Mouse (Mus musculus) limb, embryonic 14.5 days (tissue): ENCODE data around the gene Rer1. TPM values are rescaled to one million over a fixed set of nuclear protein-coding genes. Genes with fewer than 3 reads are reported as not detected.

Experiments used
- ATAC-seq: fragments of 200-750 bp; cut with Nextera tagmentation; 2 replicates; pipeline ENCODE4 v1.8.0; 2017; ENCODE audit warnings: low read depth, moderate number of reproducible peaks, moderate TSS enrichment; ENCODE audit not compliant: low FRiP score
- DNase-seq: peaks from one replicate; pipeline ENCODE4 v3.0.0-alpha.2; 2015; ENCODE audit warnings: low spot score
- H3K27ac ChIP-seq: fragments of 300-500 bp; sonication (generic); replicated peaks from 2 replicates; pipeline ENCODE4 v1.5.1; 2014; ENCODE audit warnings: low read depth, mild to moderate bottlenecking, low read length, moderate library complexity, mixed read lengths
- H3K27me3 ChIP-seq: fragments of 300-500 bp; sonication (generic); 2 replicates; pipeline ENCODE4 v1.6.1; 2014; ENCODE audit warnings: low read length, mixed read lengths; ENCODE audit not compliant: control insufficient read depth, insufficient read depth
- H3K36me3 ChIP-seq: fragments of 300-500 bp; sonication (generic); 2 replicates; pipeline ENCODE4 v1.6.1; 2014; ENCODE audit warnings: mild to moderate bottlenecking, low read length, moderate library complexity, mixed read lengths; ENCODE audit not compliant: control insufficient read depth, insufficient read depth
- H3K4me1 ChIP-seq: fragments of 300-500 bp; sonication (generic); 2 replicates; pipeline ENCODE4 v1.6.1; 2014; ENCODE audit warnings: antibody characterized with exemption, low read length, mixed read lengths; ENCODE audit not compliant: control insufficient read depth, insufficient read depth
- H3K4me2 ChIP-seq: fragments of 300-500 bp; sonication (generic); replicated peaks from 2 replicates; pipeline ENCODE4 v1.6.1; 2014; ENCODE audit warnings: low read depth, mild to moderate bottlenecking, low read length, moderate library complexity; ENCODE audit not compliant: severe bottlenecking
- H3K4me3 ChIP-seq: fragments of 300-500 bp; sonication (generic); replicated peaks from 2 replicates; pipeline ENCODE4 v1.5.1; 2014; ENCODE audit warnings: low read length
- H3K9ac ChIP-seq: fragments of 300-500 bp; sonication (generic); 2 replicates; pipeline ENCODE4 v1.6.1; 2014; ENCODE audit warnings: mild to moderate bottlenecking, low read depth, low read length, moderate library complexity; ENCODE audit not compliant: severe bottlenecking
- H3K9me3 ChIP-seq: fragments of 300-500 bp; sonication (generic); 2 replicates; pipeline ENCODE4 v1.6.1; 2016; ENCODE audit warnings: low read length; ENCODE audit not compliant: control insufficient read depth
- POLR2A ChIP-seq: fragments of 200-500 bp; IDR thresholded peaks from 2 replicates; pipeline ENCODE4 v1.8.0; 2012; ENCODE audit warnings: inconsistent platforms, mild to moderate bottlenecking, moderate library complexity, borderline replicate concordance; ENCODE audit not compliant: insufficient read depth, insufficient read length; ENCODE audit errors: extremely low read depth
- WGBS: fragments of 180-500 bp; shearing (Covaris S2); extraction: QIAGEN DNeasy Blood & Tissue Kit; methylation state at CpG from one replicate; pipeline ENCODE4 v1.1.7; 2014; 5-methylcytosine and 5-hydroxymethylcytosine counted together
- polyA plus RNA-seq, 2 experiments: library from polyadenylated mRNA; depleted of rRNA in 1 of 2; stranded (reverse) in 1 of 2; unstranded in 1 of 2; fragments of >200 nt; fragmentation: Nextera tagmentation in 1 of 2; extraction: Ambion mirVana in 1 of 2; gene quantifications; 2 replicates each; pipeline versions ENCODE4 v1.2.1 to v1.2.3; 2012 to 2014

Gene Rer1
- polyA plus RNA-seq, 2 experiments: 129 to 175 TPM

DNA sequence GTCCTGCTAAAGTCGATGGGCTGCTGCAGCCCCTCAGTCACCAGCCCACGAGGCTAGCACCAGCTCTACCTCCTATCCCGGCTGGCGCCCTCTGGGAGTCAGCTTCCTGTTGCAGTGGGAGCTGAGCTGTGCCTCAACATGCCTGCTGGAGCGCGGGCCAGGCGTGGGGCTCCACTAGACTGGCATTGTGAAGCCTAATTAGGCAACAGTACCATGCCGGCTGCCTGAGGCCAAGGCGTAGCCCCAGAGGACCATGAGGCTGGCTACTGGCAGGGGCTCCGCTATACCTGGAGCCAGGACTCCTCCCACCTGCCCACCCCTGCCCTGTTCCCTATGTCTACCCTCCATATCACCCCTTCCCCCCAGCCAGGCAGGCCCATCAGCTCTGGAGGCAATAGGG is 29.5 kb downstream of the Rer1 start, which contains the start of gene Plch2:
Gene Plch2 (minus strand): TSS at position 61 of the 400 bp plus-strand sequence.
- no peak within 1 kb of the TSS for H3K4me3 ChIP-seq
- H3K9me3 ChIP-seq: no peaks in the 10 kb centered on the region
- H3K27me3 ChIP-seq: no peaks in the 10 kb centered on the region
- no peak within 1 kb of the TSS for H3K9ac ChIP-seq
- no peak within 1 kb of the TSS; the same call in 1 of the 2 replicates for H3K27ac ChIP-seq
- TF ChIP-seq POLR2A: no peak
- 0 out of 2 replicates have a peak, but pooled peaks have one; percentile 16 for ATAC-seq
- 54% methylated on average over 10 of the region's 10 CpGs for WGBS
- H3K36me3 ChIP-seq: no peaks in the 10 kb centered on the region
- H3K4me2 ChIP-seq: 0 out of 2 replicates have a peak within 1 kb of the TSS, but pooled peaks have one; percentile 15
- no peak for DNase-seq
- peaks cover 11% of the 10 kb centered on the region for H3K4me1 ChIP-seq

GRCm38 (mm10) chr4:155050116-155050515 is 36.1 kb downstream of the Rer1 start:
- Histone ChIP-seq H3K27ac (no peak overlapping the region), H3K9me3 (no peaks in the 10 kb centered on the region), H3K9ac (no peak overlapping the region), H3K4me1 (no peaks in the 10 kb centered on the region), H3K4me3 (no peak overlapping the region), H3K36me3 (no peaks in the 10 kb centered on the region), H3K4me2 (no peak overlapping the region), H3K27me3 (0 out of 2 replicates have a peak, but pooled peaks cover 2% of the 10 kb centered on the region)
- no peak for TF ChIP-seq POLR2A
- 60% methylated on average over 7 of the region's 7 CpGs for WGBS
- ATAC-seq (no peak), DNase-seq (no peak)

- peaks cover 36% of the 10 kb centered on the region for H3K27me3 ChIP-seq
- no peaks in the 10 kb centered on the region for H3K36me3 ChIP-seq
- no peak for DNase-seq
- no peak for TF ChIP-seq POLR2A
- WGBS: 80% methylated on average over 14 of the region's 14 CpGs
- no peak overlapping the region for H3K4me3 ChIP-seq
- no peak overlapping the region for H3K9ac ChIP-seq
- ATAC-seq: no peak
- no peaks in the 10 kb centered on the region for H3K4me1 ChIP-seq
- H3K4me2 ChIP-seq: no peak overlapping the region
- no peak overlapping the region for H3K27ac ChIP-seq
- H3K9me3 ChIP-seq: no peaks in the 10 kb centered on the region
Observed at GRCm38 (mm10) chr4:155046636-155047035, 39.5 kb downstream of the Rer1 start.

- DNase-seq: no peak
- peak overlapping the region; percentile 46 for H3K9ac ChIP-seq
- peak overlapping the region; percentile 64 for H3K4me2 ChIP-seq
- no peak for TF ChIP-seq POLR2A
- peak overlapping the region; percentile 37 for H3K4me3 ChIP-seq
- under 1% methylated on average over 24 of the region's 25 CpGs for WGBS
- H3K9me3 ChIP-seq: no peaks in the 10 kb centered on the region
- no peaks in the 10 kb centered on the region for H3K4me1 ChIP-seq
- no peak overlapping the region for H3K27ac ChIP-seq
- no peaks in the 10 kb centered on the region for H3K36me3 ChIP-seq
- H3K27me3 ChIP-seq: peaks cover 52% of the 10 kb centered on the region
- ATAC-seq: no peak
Observed at GRCm38 (mm10) chr4:155043289-155043625, 42.9 kb downstream of the Rer1 start.

DNA sequence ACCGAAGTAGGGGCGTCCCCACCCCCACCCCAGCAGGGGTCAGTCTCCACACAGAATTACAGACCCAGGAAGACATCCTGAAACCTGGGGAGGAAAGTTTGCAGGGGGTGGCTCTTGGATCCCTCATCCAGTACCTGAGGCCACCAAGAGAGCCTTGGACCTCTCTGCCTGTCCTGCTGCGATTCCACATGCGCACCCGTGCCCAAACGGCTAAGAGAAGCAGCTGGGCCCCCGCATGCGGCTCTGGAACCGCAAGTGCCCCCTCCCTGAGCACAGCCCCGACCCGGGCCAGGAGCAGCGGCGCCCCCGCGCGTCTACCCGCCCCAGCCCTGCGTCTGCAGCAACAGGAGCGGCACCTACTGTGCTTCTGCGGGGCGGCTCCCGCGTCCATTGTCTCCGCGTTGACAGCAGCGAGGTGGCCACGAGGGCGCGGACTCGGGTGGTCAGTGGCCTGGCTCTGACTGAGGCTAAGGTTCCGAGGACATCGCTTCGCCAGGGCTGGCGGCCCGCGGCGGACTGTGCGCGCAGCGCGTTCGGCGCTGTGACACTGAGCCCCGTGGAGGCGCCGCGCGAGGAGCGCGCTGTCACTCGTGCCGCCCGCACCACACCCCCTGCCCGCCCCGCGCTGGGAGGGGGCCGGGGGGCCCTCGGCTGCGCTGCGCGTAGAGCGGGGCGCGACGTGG is 43.4 kb downstream of the Rer1 start:
- Histone ChIP-seq H3K27me3 (peaks cover 52% of the 10 kb centered on the region), H3K4me2 (peak overlapping the region; percentile 64), H3K9ac (peak overlapping the region; percentile 46), H3K9me3 (no peaks in the 10 kb centered on the region), H3K27ac (no peak overlapping the region), H3K36me3 (no peaks in the 10 kb centered on the region), H3K4me1 (no peaks in the 10 kb centered on the region), H3K4me3 (peak overlapping the region; percentile 37)
- 2% methylated on average over 55 of the region's 65 CpGs for WGBS
- DNase-seq: no peak
- ATAC-seq: no peak
- TF ChIP-seq POLR2A: no peak

DNA sequence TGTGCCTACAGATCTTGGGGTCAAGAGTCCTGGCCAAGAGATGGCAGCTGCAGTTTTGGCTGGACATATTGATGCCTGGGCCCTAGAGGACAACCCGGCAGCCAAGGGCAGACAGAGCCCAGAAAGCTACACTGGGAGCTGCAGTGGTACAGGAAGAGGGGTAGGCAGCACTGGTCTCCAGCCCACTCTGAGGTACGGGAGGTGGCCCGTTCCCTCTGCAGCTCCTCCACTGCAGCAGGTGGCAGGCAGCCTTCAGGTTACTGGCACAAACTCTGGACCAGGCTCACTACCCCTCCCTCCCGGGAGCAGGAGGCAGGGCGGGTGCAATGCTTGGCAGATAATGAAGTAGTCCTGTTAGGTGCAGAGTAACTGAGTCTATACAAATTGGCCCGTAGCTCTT is 45.5 kb downstream of the Rer1 start:
- DNase-seq (no peak), ATAC-seq (no peak)
- Histone ChIP-seq H3K4me1 (no peaks in the 10 kb centered on the region), H3K4me2 (no peak overlapping the region), H3K9ac (no peak overlapping the region), H3K9me3 (no peaks in the 10 kb centered on the region), H3K27ac (no peak overlapping the region), H3K4me3 (no peak overlapping the region), H3K27me3 (peaks cover 52% of the 10 kb centered on the region), H3K36me3 (no peaks in the 10 kb centered on the region)
- no peak for TF ChIP-seq POLR2A
- 76% methylated on average over 6 of the region's 6 CpGs for WGBS
